In the genomic region with DNA sequence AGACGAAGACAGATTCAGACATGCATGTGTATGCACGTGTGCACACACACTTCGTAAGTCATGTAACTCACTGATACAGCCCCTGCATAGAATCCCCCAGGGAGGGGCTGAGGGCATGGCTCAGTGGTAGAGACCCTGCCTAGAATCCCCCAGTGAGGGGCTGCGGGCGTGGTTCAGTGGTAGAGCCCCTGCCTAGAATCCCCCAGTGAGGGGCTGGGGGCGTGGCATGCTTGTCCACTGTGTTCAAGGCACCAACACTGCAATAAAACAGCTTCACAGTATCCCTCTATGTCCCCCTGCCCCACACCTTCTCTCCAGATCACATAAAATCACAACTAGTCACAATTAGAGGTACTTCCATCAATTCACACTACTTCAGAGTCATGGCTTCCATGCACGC, we compare ENCODE assay signal across 11 mouse cellular contexts. TPM values are rescaled to one million over a fixed set of nuclear protein-coding genes. Genes with fewer than 3 reads are reported as not detected.
DNase-seq lines count a peak whose midpoint lies in the region; ATAC-seq and TF ChIP-seq lines count a peak whose summit lies in the region.
"Had no signal": no experiment of that assay in that cellular context is flagged by ENCODE, and none has a peak within 500 bp of the region (broad histone marks: within the 10 kb centered on the region; RNA-seq: fewer than 3 reads in every experiment).

No protein-coding gene starts in this region.

- 0 out of 2 replicates have a peak overlapping the region, but pooled peaks have one; percentile 31 for H3K27ac ChIP-seq in forebrain, embryonic 13.5 days
- no peak overlapping the region for H3K27ac ChIP-seq in forebrain, embryonic 14.5 days (ENCODE audit: low read depth, low read length)
- no peak overlapping the region; the same call in 1 of the 2 replicates for H3K27ac ChIP-seq in hindbrain, embryonic 13.5 days
- no peak overlapping the region for H3K27ac ChIP-seq in hindbrain, postnatal 0 days
- H3K27ac ChIP-seq in neural tube, embryonic 15.5 days (replicated peaks) = 0 out of 2 replicates have a peak overlapping the region, but pooled peaks have one; percentile 60

- DNase-seq in forebrain, embryonic 14.5 days (ENCODE audit: low spot score) = no peak
- no peak for DNase-seq in hindbrain, postnatal 0 days (ENCODE audit: low spot score)
- DNase-seq in neural tube, embryonic 10.5 days (ENCODE audit: extremely low spot score, low spot score) = no peak
- no peak for DNase-seq in MN1 (ENCODE audit: low spot score)
- no peak for DNase-seq in left cerebral cortex, adult 9 months (ENCODE audit: low spot score in 2 of 2)

- no peak for ATAC-seq in forebrain, embryonic 13.5 days
- ATAC-seq in forebrain, embryonic 14.5 days = no peak
- peak; percentile 2; the same call in 1 of the 2 replicates for ATAC-seq in hindbrain, embryonic 13.5 days (ENCODE audit: low FRiP score)
- ATAC-seq in hindbrain, postnatal 0 days = no peak
- no peak for ATAC-seq in neural tube, embryonic 15.5 days (ENCODE audit: low FRiP score)
- ATAC-seq: liver, embryonic 12.5 days had no signal

- 90% methylated on average over 7 of the region's 7 CpGs for WGBS in forebrain, embryonic 13.5 days
- 76% methylated on average over 7 of the region's 7 CpGs for WGBS in forebrain, embryonic 14.5 days
- 84% methylated on average over 7 of the region's 7 CpGs for WGBS in hindbrain, embryonic 13.5 days
- WGBS in hindbrain, postnatal 0 days = 82% methylated on average over 7 of the region's 7 CpGs
- 86% methylated on average over 7 of the region's 7 CpGs for WGBS in neural tube, embryonic 15.5 days

- no peak overlapping the region for H3K9ac ChIP-seq in forebrain, embryonic 13.5 days
- no peak overlapping the region for H3K9ac ChIP-seq in forebrain, embryonic 14.5 days (ENCODE audit: low read length)
- H3K9ac ChIP-seq in hindbrain, embryonic 13.5 days = no peak overlapping the region
- H3K9ac ChIP-seq in hindbrain, postnatal 0 days (replicated peaks; ENCODE audit: low read length) = no peak overlapping the region
- no peak overlapping the region for H3K9ac ChIP-seq in neural tube, embryonic 15.5 days (replicated peaks)
- H3K9ac ChIP-seq: liver, embryonic 12.5 days had no signal

- H3K4me3 ChIP-seq in forebrain, embryonic 13.5 days = no peak overlapping the region
- no peak overlapping the region for H3K4me3 ChIP-seq in forebrain, embryonic 14.5 days (ENCODE audit: low read depth, low read length)
- H3K4me3 ChIP-seq in hindbrain, embryonic 13.5 days = no peak overlapping the region
- no peak overlapping the region for H3K4me3 ChIP-seq in hindbrain, postnatal 0 days (ENCODE audit: low read length)
- no peak overlapping the region for H3K4me3 ChIP-seq in neural tube, embryonic 15.5 days (replicated peaks)
- H3K4me3 ChIP-seq: erythroblast, embryonic 14.5 days; liver, embryonic 12.5 days; megakaryocyte, embryonic 14.5 days had no signal

- no peaks in the 10 kb centered on the region for H3K27me3 ChIP-seq in forebrain, embryonic 13.5 days
- no peaks in the 10 kb centered on the region for H3K27me3 ChIP-seq in forebrain, embryonic 14.5 days (replicated peaks; ENCODE audit: control insufficient read depth, insufficient read depth, low read length)
- H3K27me3 ChIP-seq in hindbrain, embryonic 13.5 days = no peaks in the 10 kb centered on the region
- H3K27me3 ChIP-seq in hindbrain, postnatal 0 days (ENCODE audit: insufficient read depth, low read length) = no peaks in the 10 kb centered on the region
- no peaks in the 10 kb centered on the region for H3K27me3 ChIP-seq in neural tube, embryonic 15.5 days (replicated peaks)

- no peak for TF ChIP-seq CTCF in hindbrain, postnatal 0 days (IDR thresholded peaks at IDR 0.05; ENCODE audit: low read depth)

- no peak overlapping the region for H3K4me2 ChIP-seq in forebrain, embryonic 13.5 days
- no peak overlapping the region for H3K4me2 ChIP-seq in forebrain, embryonic 14.5 days (ENCODE audit: low read length)
- H3K4me2 ChIP-seq in hindbrain, embryonic 13.5 days = no peak overlapping the region
- H3K4me2 ChIP-seq in hindbrain, postnatal 0 days (ENCODE audit: low read depth, low read length) = no peak overlapping the region
- no peak overlapping the region for H3K4me2 ChIP-seq in neural tube, embryonic 15.5 days
- H3K4me2 ChIP-seq: liver, embryonic 12.5 days had no signal

- H3K36me3 ChIP-seq in forebrain, embryonic 13.5 days (ENCODE audit: poor library complexity, severe bottlenecking) = no peaks in the 10 kb centered on the region
- H3K36me3 ChIP-seq in forebrain, embryonic 14.5 days (ENCODE audit: control insufficient read depth, insufficient read depth, low read length) = no peaks in the 10 kb centered on the region
- H3K36me3 ChIP-seq in hindbrain, embryonic 13.5 days = peaks cover 3% of the 10 kb centered on the region; the same call in 1 of the 2 replicates
- no peaks in the 10 kb centered on the region for H3K36me3 ChIP-seq in hindbrain, postnatal 0 days (ENCODE audit: insufficient read depth, low read length)
- peaks cover 4% of the 10 kb centered on the region; the same call in 1 of the 2 replicates for H3K36me3 ChIP-seq in neural tube, embryonic 15.5 days

- peaks cover 14% of the 10 kb centered on the region for H3K4me1 ChIP-seq in forebrain, embryonic 13.5 days
- H3K4me1 ChIP-seq in forebrain, embryonic 14.5 days (ENCODE audit: control insufficient read depth, insufficient read depth, low read length) = peaks cover 9% of the 10 kb centered on the region
- peaks cover 16% of the 10 kb centered on the region for H3K4me1 ChIP-seq in hindbrain, embryonic 13.5 days (replicated peaks)
- H3K4me1 ChIP-seq in hindbrain, postnatal 0 days (ENCODE audit: insufficient read depth, low read length) = no peaks in the 10 kb centered on the region
- peaks cover 14% of the 10 kb centered on the region for H3K4me1 ChIP-seq in neural tube, embryonic 15.5 days

- H3K9me3 ChIP-seq in forebrain, embryonic 13.5 days (replicated peaks) = no peaks in the 10 kb centered on the region
- H3K9me3 ChIP-seq in forebrain, embryonic 14.5 days (replicated peaks; ENCODE audit: control insufficient read depth, low read length) = no peaks in the 10 kb centered on the region
- H3K9me3 ChIP-seq in hindbrain, embryonic 13.5 days = no peaks in the 10 kb centered on the region
- no peaks in the 10 kb centered on the region for H3K9me3 ChIP-seq in hindbrain, postnatal 0 days (ENCODE audit: low read length)
- H3K9me3 ChIP-seq in neural tube, embryonic 15.5 days (replicated peaks) = no peaks in the 10 kb centered on the region
- H3K9me3 ChIP-seq: liver, embryonic 12.5 days had no signal

RNA-seq across cellular contexts. Expression of a gene that starts 5.6 kb away (rescaled TPM):
- 3.6 and 4.4 TPM in 2 replicates for polyA plus RNA-seq in forebrain, embryonic 13.5 days (2015; fragmentation: Nextera tagmentation; extraction: Ambion mirVana)
- polyA plus RNA-seq in forebrain, embryonic 14.5 days (2014; fragmentation: Nextera tagmentation; extraction: Ambion mirVana) = 4.5 and 6.2 TPM in 2 replicates
- polyA plus RNA-seq in hindbrain, embryonic 13.5 days (2015; fragmentation: Nextera tagmentation; extraction: Ambion mirVana) = 5.2 and 6.4 TPM in 2 replicates
- total RNA-seq in hindbrain, postnatal 0 days (2014; rRNA removed) = 5.0 and 9.5 TPM in 2 replicates
- polyA plus RNA-seq in hindbrain, postnatal 0 days (2015; fragmentation: Nextera tagmentation; extraction: Ambion mirVana) = 4.4 and 5.3 TPM in 2 replicates
- 9.2 and 14.8 TPM in 2 replicates for polyA plus RNA-seq in neural tube, embryonic 15.5 days (2015; fragmentation: Nextera tagmentation; extraction: Ambion mirVana)

RNA-seq across cellular contexts. Expression of a gene that starts 15.9 kb away (rescaled TPM):
- 150 and 152 TPM in 2 replicates for polyA plus RNA-seq in forebrain, embryonic 13.5 days (2015; fragmentation: Nextera tagmentation; extraction: Ambion mirVana)
- polyA plus RNA-seq in forebrain, embryonic 14.5 days (2014; fragmentation: Nextera tagmentation; extraction: Ambion mirVana) = 142 and 147 TPM in 2 replicates
- 133 and 135 TPM in 2 replicates for polyA plus RNA-seq in hindbrain, embryonic 13.5 days (2015; fragmentation: Nextera tagmentation; extraction: Ambion mirVana)
- total RNA-seq in hindbrain, postnatal 0 days (2014; rRNA removed) = 76.5 and 82.1 TPM in 2 replicates
- 124 and 127 TPM in 2 replicates for polyA plus RNA-seq in hindbrain, postnatal 0 days (2015; fragmentation: Nextera tagmentation; extraction: Ambion mirVana)
- 108 and 127 TPM in 2 replicates for polyA plus RNA-seq in neural tube, embryonic 15.5 days (2015; fragmentation: Nextera tagmentation; extraction: Ambion mirVana)

RNA-seq across cellular contexts. Expression of a gene that starts 39.6 kb away (rescaled TPM):
- polyA plus RNA-seq in forebrain, embryonic 13.5 days (2015; fragmentation: Nextera tagmentation; extraction: Ambion mirVana) = 1,237 and 1,357 TPM in 2 replicates
- 1,730 and 1,790 TPM in 2 replicates for polyA plus RNA-seq in forebrain, embryonic 14.5 days (2014; fragmentation: Nextera tagmentation; extraction: Ambion mirVana)
- 1,371 and 1,383 TPM in 2 replicates for polyA plus RNA-seq in hindbrain, embryonic 13.5 days (2015; fragmentation: Nextera tagmentation; extraction: Ambion mirVana)
- total RNA-seq in hindbrain, postnatal 0 days (2014; rRNA removed) = 501 and 566 TPM in 2 replicates
- polyA plus RNA-seq in hindbrain, postnatal 0 days (2015; fragmentation: Nextera tagmentation; extraction: Ambion mirVana) = 1,894 and 2,002 TPM in 2 replicates
- polyA plus RNA-seq in neural tube, embryonic 15.5 days (2015; fragmentation: Nextera tagmentation; extraction: Ambion mirVana) = 1,268 and 1,471 TPM in 2 replicates

Comparison
In these comparisons a context has a peak if more than half of its experiments do, and no peak if none do; other contexts are left out.
1. H3K27ac ChIP-seq: peak in forebrain, embryonic 13.5 days (single experiment) and neural tube, embryonic 15.5 days (single experiment); none in forebrain, embryonic 14.5 days (single experiment), hindbrain, embryonic 13.5 days (single experiment) and hindbrain, postnatal 0 days (single experiment).